Mouse (Mus musculus) adipocyte (in vitro differentiated cells): ENCODE data around the gene Ltbp4.
A peak's percentile ranks its signal among the peaks of the same experiment; 100 is the strongest.

Experiments used
- DNase-seq: peaks from one replicate; pipeline ENCODE4 v3.0.0-alpha.2; 2016; ENCODE audit warnings: low spot score

Ltbp4 gene

DNA sequence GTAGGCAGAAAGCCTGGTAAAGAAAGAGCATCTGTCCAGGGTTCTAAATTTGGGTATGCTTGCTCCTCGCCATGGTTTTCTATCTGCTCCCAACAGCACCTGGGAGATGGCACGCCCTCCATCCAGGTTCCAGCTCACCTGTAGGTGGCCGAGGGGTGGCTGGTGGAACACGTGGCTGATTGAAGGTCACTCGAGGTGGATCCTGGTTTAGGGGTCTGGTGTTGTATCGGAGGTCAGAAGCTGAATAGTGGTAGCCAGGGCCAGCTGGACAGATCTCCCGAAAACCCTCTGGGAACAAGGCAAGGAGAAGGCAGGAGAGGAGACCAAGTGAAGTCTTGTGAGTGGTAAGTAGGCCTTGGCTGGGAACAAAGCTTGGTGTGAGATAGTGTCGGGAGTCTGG is 10.0 kb downstream of the Ltbp4 start:
- no peak for DNase-seq

DNA sequence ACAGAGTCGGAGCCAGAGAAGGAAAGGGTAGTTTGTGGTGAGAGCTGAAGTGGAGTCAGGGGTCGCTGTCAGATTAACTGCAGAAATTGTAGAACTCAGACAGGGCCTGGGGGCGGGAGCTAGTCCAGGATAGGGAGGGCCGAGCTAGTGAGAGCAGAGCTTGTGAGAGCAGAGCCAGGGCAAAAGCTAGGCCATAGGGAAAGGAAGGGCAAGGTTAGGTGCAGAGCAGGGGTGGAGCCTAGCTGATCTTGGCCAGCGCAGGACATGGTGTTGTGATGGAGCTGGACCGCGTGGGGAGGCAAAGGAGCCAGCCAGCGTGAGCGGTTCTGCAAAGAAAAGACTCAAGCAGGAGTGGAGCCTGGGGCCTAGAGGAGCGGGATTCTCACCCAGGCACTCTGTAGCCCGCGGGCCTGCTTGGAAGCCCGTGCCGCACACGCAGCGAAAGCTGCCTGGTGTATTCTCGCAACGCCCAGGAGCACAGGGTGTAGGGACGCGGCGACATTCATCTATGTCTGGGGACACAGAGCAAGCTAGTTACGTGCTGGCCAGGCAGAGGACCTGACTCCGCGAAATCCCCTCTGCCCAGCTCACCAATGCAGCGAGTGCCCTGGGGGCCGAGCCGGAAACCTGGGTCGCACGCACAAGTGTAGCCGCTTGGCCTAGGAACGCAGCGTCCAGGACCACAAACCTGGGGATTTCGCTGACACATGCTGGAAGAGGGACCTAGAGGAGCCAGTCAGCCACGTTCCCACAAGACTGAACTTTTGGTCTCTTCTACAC is 11.2 kb downstream of the Ltbp4 start:
- DNase-seq, result peak; percentile 14

DNA sequence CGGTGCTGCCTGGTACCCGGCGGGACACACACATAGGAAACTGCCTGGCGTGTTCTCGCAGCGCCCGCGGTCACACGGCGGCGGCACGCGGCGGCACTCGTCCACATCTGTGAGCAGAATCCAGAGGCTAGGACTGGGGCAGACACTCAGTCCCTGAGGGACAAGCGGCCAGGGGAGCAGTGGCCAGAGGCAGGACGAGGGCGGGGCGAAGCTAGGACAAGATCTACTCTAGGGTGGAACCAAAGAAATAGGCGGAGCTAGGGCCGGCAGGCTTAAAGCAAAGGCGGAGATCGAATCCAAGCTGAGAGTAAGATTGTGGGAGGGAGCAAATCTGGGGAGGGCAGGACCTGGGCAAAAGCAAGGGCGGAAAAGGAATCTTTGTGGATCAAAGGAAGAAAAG is 11.8 kb downstream of the Ltbp4 start:
- peak; percentile 17 for DNase-seq

DNA sequence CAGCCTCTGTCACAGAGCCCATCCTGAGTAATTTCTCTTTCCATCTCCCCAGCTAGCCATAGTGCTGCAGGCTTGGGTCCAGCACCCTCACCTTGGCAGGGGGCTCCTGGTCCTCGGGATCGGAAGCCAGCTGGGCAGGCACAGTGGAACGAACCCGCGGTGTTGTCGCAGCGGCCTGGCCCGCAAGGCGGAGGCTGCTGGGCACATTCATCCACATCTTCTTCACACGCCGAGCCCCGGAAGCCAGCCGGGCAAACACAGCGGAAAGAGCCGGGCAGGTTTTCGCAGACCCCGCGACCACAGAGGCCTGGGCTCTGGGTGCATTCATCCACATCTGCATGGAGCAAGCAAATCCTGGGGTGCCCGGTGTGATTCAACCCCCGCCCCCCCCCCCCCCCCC is 12.6 kb downstream of the Ltbp4 start:
- DNase-seq, result no peak

DNA sequence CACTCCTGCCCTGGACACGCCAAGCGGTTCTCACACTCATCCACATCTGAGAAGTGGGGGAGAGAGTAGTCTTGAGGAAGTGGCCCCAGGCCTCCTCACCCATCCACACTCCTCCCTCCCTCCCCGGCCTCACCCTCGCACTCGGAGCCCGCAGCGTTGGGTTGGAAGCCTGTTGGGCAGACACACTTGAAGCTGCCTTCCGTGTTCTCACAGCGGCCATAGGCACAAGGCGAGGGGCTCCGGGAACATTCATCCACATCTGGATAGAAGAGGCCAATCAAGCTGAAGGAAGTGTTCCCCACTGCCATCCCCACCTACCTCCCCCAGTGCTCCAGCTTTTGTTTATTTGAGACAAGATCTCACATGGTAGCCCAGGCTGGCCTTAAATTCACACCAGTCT is 13.3 kb downstream of the Ltbp4 start:
- no peak for DNase-seq

DNA sequence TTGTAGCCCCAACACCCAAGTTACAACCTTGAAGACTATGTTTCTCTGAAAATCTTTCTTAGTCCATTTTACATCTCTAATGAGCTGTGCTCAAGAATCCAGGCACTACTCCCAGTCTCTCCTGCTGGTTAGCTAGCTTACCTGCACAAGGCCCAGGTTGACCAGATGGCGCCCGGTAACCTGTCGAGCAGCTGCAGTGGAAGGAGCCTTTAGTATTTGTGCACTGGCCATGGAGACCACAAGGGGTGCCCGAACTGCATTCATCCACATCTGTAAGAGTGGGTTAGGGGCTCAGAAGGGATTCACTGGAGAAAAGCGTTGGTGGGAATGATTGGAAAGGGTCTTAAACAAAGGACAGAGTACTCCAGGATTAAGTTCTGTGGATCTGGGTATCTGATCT is 14.5 kb downstream of the Ltbp4 start:
- no peak for DNase-seq

DNA sequence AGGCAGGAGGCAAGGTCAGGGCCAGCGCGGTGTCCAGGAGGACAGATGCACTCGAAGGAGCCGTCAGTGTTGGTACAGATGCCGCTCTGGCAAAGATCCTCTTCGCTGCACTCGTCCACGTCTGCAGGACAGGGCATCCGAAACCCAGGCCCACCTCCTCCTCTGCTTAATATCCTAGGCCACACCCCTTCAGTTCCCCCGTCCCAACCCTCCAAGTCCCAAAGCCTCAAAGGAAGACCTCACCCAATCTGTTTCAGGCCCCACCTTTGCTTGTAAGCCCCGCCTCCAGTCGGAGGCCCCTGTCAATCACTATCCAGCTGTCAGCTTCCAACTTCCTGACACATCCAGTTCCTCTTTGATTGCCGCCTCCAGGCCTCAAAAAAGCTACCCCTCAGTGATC is 15.2 kb downstream of the Ltbp4 start:
- DNase-seq, result no peak

DNA sequence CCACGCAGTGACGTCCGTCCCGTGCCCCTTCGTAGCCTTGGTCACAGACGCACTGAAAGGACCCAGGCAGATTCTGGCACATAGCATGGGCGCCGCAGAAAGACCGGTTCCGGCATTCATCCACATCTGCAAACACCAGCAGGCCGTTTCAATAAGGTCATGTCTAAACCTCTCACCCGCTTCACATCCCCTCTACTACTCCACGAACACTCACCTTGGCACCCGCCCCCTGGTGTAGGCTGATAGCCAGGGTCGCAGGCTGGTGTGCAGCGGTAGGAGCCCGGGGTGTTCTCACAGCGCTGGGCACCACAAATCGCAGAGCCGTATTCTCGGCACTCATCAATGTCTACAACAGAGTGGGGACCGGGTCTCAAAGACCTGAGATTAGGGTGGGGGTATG is 18.1 kb downstream of the Ltbp4 start:
- DNase-seq, result no peak

DNA sequence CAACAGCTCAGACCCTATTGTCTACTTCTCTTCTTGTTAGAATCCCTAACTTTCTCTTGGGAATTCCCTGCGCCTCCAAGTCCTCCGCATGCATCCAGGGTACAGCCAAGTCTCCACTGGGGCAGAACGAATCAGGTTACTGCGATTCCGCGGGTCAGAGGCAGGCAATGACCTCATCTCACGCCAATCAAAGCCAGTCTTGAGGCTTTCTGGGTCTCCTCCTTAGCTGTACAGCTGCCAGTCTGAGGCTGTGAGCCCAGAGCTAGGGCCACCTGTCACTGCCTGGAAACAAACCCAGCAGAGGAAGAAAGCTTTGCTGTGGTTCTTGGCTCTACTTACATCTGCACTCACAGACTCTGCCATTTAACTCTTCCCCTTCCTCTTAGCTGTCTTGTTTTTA is 21.5 kb downstream of the Ltbp4 start:
- DNase-seq, result peak; percentile 55

DNA sequence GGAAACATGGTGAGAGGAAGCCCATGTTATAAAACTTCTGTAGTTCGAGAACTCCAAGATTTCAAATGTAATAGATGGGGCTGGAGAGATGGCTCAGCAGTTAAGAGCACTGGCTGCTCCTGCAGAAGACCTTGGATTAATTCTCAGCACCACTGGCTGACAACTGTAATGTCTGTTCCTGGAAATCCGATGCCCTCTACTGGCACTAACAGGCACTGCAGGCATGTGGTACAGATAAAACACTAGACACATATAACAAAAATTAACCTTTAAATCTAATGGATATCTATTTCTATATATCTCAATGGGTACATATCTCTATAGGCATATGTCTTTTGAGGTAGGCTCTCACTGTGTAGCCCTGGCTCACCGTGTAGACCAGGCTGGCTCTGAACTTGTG is 23.1 kb downstream of the Ltbp4 start:
- DNase-seq, result no peak

DNA sequence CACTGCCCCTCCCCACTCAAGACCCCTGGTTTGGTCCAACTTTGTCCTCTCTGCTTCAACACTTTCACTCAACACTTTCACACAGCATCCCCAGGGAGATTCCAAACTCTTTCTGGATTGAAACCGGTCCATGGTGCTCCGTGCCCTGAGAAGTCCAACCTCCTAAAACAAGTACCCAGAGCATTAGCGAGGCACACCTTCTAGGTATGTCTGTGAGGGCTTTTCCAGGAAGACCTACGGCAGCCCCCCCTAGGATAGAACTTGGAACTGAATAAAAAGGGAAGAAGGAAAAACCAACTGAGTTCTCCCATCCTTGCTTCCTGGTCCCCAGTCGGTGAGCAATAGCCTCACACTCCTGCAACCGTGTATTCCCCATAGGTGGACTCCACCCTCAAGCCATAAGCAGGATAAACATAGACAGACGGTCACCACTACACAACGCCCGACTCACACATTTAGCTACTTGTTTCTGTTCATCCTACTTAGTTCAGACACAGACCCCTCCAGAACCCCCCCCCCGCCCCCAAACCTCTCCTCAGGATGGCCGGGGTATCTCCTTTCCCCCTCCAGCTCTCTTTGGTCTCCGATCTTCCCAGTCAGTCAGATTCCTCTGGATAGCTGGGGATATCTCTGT is 25.7 kb downstream of the Ltbp4 start:
- DNase-seq, result no peak

DNA sequence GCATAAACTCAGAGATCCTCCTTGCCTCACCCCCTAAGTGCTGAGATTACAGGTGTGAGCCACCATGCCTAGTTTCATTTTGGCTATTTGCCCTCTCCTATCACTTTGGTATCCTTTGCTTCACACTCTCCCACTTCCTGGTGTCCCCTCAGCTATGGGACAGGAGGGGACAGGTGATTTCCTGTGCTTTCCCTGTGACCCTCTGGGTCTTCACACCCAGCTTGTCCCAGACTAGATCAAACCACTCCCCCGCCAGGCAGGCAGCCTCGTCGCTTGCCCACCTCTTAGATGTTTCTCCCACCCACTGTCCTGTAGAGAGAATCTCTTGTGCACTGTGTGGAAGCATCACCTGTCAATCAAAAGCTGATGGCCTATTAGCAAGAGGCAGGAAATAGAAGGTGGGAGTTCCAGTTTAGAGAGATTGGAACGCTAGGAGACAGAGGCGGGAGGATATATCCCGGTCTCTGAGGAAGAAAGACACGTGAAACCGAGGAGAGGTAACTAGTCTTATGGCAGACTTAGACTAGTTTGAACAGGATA is 26.4 kb downstream of the Ltbp4 start:
- DNase-seq, result no peak

DNA sequence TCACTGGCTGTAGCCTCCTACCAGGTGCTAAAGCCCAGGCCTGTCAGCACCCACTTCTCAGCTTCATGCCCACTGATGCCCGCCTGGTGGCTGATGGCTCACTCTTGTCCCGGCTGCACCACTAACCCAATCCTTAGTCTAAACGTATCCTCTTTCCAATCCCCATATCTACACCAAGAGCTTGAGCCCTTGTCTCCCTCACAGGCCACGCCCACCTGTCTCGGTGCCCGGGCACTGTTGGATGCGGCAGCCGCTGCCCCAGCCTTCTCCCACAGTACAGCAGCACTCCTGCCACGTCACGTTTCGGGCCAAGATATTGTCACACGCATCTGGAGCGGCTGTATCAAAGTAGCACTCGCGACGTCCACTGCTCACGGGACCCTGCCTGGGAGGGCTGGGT is 27.2 kb downstream of the Ltbp4 start:
- DNase-seq, result no peak

DNA sequence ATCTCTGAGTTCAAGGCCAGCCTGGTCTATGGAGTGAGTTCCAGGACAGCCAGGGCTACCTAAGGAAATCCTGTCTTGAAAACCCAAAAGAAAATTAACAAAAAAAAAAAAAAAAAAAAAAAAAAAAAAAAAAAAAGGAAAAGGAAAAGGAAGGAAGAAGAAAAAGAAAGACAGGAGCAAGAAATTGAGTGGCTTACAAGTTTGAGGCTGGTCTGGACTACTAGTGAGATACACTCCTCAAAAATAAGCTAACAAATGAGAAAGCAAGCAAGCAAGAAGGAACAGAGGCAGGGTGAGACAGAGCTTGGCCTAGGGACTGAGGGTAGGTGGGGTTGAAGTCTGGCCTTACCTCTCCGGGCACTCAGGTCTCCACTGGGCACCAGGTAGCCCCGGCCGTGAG is 27.7 kb downstream of the Ltbp4 start:
- DNase-seq, result no peak

DNA sequence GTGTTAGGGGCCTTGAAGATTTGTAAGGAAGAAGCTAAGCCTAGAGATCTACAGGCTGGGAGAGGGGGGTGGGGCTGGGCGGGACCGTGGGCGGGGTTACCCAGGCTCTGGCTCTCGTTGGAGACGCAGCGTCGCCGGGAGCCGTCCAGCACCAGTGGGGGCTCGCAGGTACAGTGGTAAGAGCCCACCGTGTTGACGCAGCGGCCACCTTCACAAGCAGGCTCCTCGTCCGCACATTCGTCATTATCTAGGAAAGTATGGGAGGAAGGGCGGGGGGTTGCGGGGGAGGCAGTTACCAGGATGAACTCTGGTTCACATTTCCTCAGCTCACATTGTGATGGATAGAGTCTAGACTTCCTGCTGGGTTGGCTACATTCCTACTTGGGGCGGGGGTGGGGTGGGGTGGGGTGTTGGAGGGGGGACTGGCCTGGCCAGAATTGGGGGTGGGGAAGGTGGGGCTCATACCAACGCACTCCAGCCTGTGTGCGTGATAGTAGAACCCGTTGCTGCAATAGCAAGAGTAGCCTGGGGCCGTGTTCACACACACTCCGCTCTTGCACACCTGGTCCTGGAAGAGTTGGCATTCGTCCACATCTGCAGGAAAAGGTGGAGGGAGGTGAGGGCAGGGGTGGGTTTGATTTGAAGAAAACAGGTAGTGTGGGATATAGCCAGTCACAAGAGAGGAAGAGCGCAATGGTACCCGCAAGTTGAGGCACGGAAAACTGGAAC is 28.5 kb downstream of the Ltbp4 start:
- no peak for DNase-seq

DNA sequence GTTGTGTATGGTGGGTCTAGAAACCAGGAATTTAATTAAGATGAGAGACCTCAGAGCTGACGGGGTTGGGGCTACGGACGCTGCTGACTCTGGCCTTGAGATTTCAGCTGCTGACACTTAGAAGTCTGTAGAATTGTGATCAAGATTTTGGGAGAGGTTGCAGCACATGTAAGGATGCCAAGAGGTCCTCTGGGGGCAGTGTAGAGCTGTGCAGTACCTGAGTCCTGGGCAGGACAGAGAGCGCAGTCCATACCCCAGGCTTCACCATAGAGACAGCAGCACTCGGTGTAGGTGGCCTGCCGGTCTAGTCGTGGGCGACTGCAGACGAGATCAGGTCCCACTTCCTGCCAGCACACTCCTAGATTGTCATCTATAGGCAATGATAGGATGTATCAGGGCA is 29.9 kb downstream of the Ltbp4 start:
- no peak for DNase-seq

DNA sequence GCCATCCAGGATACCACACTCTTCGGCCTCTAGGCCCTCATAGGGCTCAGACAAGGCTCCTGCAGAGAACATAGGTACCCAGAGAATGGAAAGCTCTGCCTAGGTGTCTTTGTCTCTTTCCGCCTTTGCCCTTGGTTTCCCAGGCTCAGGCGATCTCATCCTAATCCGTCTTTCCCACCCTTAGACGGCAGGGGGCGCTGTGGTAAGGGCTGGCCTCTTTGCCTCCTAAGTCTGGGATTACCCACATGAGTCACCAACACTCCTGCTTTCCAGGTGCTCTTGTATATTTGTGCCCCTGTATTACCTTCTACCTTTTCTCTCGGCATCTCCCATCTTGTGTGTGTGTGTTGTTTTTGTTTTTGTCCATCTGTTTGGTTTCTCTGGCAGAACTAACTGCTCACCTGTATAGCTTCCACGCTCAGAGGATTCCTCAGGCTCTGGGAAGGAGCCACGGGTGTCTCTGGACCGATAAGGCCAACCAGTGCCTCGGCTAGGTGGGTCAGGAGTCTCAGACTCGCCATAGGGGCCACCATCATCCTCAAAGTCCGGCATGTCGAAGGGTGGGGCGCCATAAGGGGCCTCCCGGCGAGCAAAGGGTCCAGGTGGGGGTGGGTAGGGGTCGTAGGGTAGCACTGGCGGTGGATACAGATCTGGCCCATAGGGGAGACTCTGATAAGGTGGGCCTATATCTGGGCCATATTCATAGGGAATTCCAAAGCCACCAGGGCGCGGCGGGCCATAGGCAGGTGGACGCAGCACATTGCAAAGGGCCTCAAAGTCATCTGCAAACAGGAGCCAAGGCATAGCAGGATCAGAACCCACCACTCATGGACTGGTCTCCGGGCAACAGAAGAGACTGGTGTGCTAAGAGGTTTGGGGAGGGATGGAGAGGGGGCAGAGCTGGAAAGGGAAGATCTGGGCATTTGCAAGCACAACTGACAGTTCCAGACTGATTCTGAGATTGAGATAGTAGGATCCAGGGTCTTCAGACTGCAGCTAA is 31.0 kb downstream of the Ltbp4 start:
- peak; percentile 6 for DNase-seq

DNA sequence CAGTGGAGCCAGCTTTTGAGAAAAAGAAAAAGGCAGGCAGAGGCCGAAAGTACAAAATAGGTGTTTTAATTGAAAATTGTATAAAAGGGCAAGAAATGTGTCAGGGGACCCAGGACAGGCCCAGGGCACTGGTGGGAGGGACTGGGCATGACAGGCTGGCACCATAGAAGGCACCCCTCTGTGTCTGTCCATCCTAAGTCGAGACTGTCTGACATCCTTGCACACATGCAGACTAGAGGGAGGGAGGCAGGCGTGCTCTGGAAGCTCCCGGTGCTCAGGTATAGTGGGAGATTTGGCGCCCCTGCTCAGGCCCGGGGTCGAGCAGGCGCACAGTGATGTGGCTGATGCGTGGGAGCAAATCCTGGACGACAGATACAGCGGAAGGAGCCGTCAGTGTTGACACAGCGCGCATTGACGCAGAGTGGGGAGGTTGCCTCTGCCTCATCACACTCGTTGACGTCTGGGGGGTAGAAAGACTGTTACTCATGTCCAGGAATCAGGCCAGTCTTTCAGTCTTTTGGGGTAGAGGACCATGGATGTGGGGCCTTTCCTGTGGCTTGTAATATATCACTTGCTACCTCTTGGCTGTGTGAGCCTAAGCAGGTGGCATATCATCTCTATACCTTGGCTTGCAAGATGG is 32.3 kb downstream of the Ltbp4 start:
- DNase-seq, result no peak

DNA sequence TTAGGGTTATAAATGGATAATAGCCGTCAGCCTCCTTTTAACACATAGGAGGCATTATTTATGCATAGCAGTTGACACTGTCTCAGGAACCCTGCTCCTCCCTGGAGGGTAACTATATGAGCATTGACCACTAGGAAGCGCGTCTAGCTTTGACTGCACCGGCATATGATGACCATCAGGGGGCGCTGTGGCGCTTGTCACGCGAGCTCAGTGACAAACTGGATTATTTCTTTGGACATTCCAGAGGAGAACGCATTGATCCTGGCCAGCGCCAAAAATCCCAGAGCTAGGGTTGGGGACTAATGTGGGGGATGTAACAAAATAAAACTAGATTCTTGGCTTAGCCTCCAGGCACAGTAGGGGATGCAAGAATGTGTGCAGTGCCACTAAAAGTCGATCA is 35.3 kb downstream of the Ltbp4 start:
- peak; percentile 44 for DNase-seq

DNA sequence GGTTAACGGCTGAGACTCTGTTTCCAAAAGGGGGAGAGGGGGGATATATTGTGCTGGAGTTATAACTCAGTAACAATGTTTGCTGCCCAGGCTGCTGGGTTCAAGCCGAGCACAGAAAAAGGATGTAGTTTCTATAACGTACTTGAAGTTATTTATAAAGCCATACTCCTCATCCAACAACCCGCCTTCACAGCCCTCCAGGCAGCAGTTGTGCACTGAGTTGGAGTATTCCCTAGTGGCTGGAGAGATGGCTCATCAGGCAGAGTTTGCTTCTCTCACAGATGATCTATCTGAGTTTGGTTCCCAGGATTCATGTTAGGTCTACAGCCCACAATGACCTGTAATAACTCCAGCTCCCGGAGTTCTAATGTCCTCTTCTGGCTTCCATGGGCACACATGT is 36.7 kb downstream of the Ltbp4 start:
- DNase-seq, result no peak

DNA sequence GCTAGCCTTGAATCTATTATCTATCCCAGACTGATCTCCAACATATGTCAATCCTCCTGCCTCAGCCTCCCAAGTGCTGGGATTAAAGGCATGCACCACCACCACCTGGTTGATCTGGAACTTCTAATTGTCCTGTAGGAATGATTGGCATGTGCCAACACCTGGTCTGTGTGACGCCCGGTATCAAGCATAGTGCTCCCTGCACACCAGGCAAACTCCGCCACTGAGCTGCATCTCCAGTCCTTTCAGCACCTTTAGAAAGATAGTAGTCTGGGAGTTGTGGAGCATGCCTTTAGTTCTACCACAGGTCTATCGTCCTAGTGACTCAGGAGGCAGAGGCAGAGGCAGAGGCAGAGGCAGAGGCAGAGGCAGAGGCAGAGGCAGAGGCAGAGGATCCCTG is 37.1 kb downstream of the Ltbp4 start:
- no peak for DNase-seq
